Mouse (Mus musculus): ENCODE measurements at regions not wholly inside any gene's neighbourhood (a gene's known extent, or its start where the extent isn't known, plus 50 kb on each side); places are given as distances from the start of the nearest gene placed in this dataset.

DNA sequence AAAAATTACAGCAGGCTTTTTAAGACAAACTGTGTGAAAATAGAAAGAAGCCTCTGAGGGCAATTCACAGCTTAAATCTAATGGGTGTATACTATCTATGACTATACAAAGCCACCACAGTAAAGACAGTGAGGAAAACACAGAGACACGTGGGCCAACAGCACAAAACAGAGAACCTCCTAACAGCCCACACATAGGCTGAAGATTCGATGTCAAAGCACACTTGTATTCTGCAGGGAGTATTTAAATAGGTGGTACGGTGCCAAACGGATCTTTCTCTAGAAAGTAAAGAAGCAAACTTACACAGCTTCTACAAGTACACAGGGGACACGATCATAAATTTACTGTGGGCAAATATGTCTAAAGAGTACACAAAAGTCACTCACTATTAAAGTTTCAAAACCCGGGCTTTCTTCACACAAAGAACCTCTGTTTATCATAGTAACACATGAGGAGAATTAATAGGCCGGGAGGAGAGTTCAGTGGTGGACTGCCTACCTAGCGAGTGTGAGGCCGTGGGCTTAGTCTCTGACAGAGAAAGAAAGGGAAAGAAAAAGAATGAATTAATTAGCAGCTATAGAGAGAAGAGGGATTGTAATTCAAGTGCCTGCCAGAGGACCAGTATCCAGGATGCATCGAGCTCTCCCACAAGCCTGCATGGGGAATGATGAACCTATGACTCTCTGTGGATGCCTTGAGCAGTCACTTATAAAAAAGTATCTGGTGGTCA lies 317.7 kb upstream of the Nfe2l3 start:
- H3K4me3 ChIP-seq (ENCODE audit: low read depth, low read length), result no peak overlapping the region
- no peak overlapping the region for H3K27ac ChIP-seq (ENCODE audit: low read length)
- TF ChIP-seq CTCF (IDR thresholded peaks at IDR 0.05) (no peak), EP300 (IDR thresholded peaks at IDR 0.05) (no peak)
- H3K9ac ChIP-seq (replicated peaks; ENCODE audit: low read depth), result no peak overlapping the region
- no peaks in the 10 kb centered on the region for H3K9me3 ChIP-seq (ENCODE audit: low read length)
- ATAC-seq (no peak), DNase-seq (ENCODE audit: low spot score) (no peak)
- no peaks in the 10 kb centered on the region for H3K4me1 ChIP-seq (ENCODE audit: insufficient read depth, low read depth, low read length)
- H3K36me3 ChIP-seq (ENCODE audit: insufficient read depth, low read length), result no peaks in the 10 kb centered on the region
- 62% methylated on average over 10 of the region's 10 CpGs for WGBS
- H3K4me2 ChIP-seq (replicated peaks; ENCODE audit: low read depth, low read length), result no peak overlapping the region
- H3K27me3 ChIP-seq (replicated peaks; ENCODE audit: insufficient read depth, low read length), result no peaks in the 10 kb centered on the region

DNA sequence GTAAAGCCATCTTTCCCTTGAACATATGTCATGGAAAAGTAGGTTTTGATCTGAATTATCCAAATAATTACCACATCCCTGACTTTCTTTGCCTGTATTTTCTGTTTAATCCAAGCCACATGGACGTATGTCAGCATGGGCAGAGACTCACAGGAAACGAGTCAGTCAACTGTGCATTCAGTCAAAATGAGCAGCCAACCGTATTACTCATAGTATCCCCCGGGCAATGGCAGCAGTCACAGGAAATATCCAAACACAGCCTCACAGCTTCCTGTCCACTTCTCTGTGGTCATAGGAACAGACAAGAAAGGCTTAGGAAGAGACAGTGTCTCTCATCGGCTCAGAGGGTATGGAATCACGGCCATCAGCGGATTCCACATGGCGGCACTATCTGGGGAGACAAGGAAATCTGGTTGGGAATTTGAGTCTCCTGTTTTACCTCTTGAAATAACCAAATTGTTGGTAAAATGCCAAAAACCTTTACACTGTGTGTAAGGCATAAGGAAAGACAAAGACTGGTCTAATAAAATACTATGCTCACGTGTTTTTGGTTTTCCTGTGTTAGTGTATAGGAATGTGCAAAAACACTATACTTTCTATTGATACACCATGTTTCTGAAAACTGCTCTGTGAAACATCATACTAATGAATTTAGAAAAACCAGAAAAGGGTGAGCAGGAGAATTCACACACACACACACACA lies 313.5 kb upstream of the Nfe2l3 start:
- peak; percentile 58 for DNase-seq (ENCODE audit: low spot score)
- Histone ChIP-seq H3K9ac (replicated peaks; ENCODE audit: low read depth) (no peak overlapping the region), H3K4me3 (ENCODE audit: low read depth, low read length) (no peak overlapping the region), H3K36me3 (ENCODE audit: insufficient read depth, low read length) (no peaks in the 10 kb centered on the region), H3K4me2 (replicated peaks; ENCODE audit: low read depth, low read length) (no peak overlapping the region), H3K9me3 (ENCODE audit: low read length) (no peaks in the 10 kb centered on the region), H3K27ac (ENCODE audit: low read length) (no peak overlapping the region), H3K4me1 (ENCODE audit: insufficient read depth, low read depth, low read length) (no peaks in the 10 kb centered on the region), H3K27me3 (replicated peaks; ENCODE audit: insufficient read depth, low read length) (no peaks in the 10 kb centered on the region)
- ATAC-seq, result peak; percentile 82
- no peak for TF ChIP-seq CTCF (IDR thresholded peaks at IDR 0.05)
- no peak; the same call in 1 of the 2 replicates for TF ChIP-seq EP300 (IDR thresholded peaks at IDR 0.05)
- 57% methylated on average over 9 of the region's 9 CpGs for WGBS

GRCm38 (mm10) chr6:51119691-51120302 lies 312.7 kb upstream of the Nfe2l3 start:
- H3K9ac ChIP-seq (replicated peaks; ENCODE audit: low read depth), result no peak overlapping the region
- DNase-seq (ENCODE audit: low spot score) (peak; percentile 16), ATAC-seq (no peak)
- H3K4me2 ChIP-seq (replicated peaks; ENCODE audit: low read depth, low read length), result no peak overlapping the region
- no peaks in the 10 kb centered on the region for H3K4me1 ChIP-seq (ENCODE audit: insufficient read depth, low read depth, low read length)
- TF ChIP-seq EP300 (IDR thresholded peaks at IDR 0.05) (no peak), CTCF (IDR thresholded peaks at IDR 0.05) (no peak)
- no peak overlapping the region for H3K4me3 ChIP-seq (ENCODE audit: low read depth, low read length)
- 35% methylated on average over 12 of the region's 12 CpGs for WGBS
- H3K9me3 ChIP-seq (ENCODE audit: low read length), result no peaks in the 10 kb centered on the region
- H3K27ac ChIP-seq (ENCODE audit: low read length), result no peak overlapping the region; the same call in 1 of the 2 replicates
- no peaks in the 10 kb centered on the region for H3K27me3 ChIP-seq (replicated peaks; ENCODE audit: insufficient read depth, low read length)
- no peaks in the 10 kb centered on the region for H3K36me3 ChIP-seq (ENCODE audit: insufficient read depth, low read length)

DNA sequence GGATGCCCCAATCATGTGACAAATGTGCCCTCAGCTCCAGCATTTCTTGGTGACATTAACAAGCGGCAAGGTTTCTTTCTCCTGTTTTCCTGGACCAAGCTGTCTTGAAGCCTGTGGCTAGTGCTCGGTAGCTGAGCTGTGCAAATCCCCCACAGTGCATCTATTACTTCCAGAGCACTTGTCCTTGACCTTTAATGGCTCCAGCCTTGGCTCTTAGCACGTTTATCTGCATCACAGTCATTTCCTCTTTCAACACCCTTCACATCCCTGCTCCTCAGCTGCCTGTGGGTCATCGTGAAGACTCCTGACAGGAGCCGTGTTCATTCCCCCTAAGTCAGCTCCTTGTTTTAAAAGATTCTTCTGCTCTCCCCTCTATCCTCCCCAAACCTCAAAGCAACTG lies 309.5 kb upstream of the Nfe2l3 start:
- Histone ChIP-seq H3K27me3 (replicated peaks; ENCODE audit: insufficient read depth, low read length) (no peaks in the 10 kb centered on the region), H3K9ac (replicated peaks; ENCODE audit: low read depth) (no peak overlapping the region), H3K36me3 (ENCODE audit: insufficient read depth, low read length) (no peaks in the 10 kb centered on the region), H3K4me1 (ENCODE audit: insufficient read depth, low read depth, low read length) (no peaks in the 10 kb centered on the region), H3K4me2 (replicated peaks; ENCODE audit: low read depth, low read length) (no peak overlapping the region), H3K27ac (ENCODE audit: low read length) (no peak overlapping the region), H3K9me3 (ENCODE audit: low read length) (no peaks in the 10 kb centered on the region), H3K4me3 (ENCODE audit: low read depth, low read length) (no peak overlapping the region)
- DNase-seq (ENCODE audit: low spot score), result no peak
- TF ChIP-seq EP300 (IDR thresholded peaks at IDR 0.05) (no peak), CTCF (IDR thresholded peaks at IDR 0.05) (no peak)
- WGBS, result 26% methylated on average over 5 of the region's 5 CpGs
- ATAC-seq, result no peak

DNA sequence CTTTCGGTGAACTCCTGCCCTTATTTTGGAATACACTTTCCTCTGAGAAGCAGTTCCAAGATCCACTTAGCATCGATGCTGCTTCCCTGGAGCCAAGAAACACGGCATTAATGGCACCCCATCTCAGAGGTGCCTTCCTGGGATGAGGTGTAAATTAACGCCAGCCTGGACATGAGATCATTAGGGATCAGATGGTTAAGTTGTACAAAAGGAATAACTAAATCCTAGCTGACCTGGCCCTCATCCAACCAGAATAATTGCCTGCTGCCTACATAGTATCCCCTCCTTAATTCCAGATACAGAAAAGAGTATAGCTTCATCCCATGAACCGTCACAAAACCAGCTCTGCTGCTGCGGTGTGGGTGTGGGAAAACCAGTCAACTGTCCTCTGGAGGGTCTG lies 304.6 kb upstream of the Nfe2l3 start:
- Histone ChIP-seq H3K4me2 (replicated peaks; ENCODE audit: low read depth, low read length) (no peak overlapping the region), H3K36me3 (ENCODE audit: insufficient read depth, low read length) (no peaks in the 10 kb centered on the region), H3K9ac (replicated peaks; ENCODE audit: low read depth) (no peak overlapping the region), H3K27me3 (replicated peaks; ENCODE audit: insufficient read depth, low read length) (no peaks in the 10 kb centered on the region), H3K4me3 (ENCODE audit: low read depth, low read length) (no peak overlapping the region), H3K27ac (ENCODE audit: low read length) (no peak overlapping the region), H3K9me3 (ENCODE audit: low read length) (no peaks in the 10 kb centered on the region), H3K4me1 (ENCODE audit: insufficient read depth, low read depth, low read length) (no peaks in the 10 kb centered on the region)
- ATAC-seq (no peak), DNase-seq (ENCODE audit: low spot score) (no peak)
- TF ChIP-seq CTCF (IDR thresholded peaks at IDR 0.05) (no peak), EP300 (IDR thresholded peaks at IDR 0.05) (no peak)
- 80% methylated on average over 6 of the region's 6 CpGs for WGBS

GRCm38 (mm10) chr6:51129096-51129495 lies 303.4 kb upstream of the Nfe2l3 start:
- Histone ChIP-seq H3K4me2 (replicated peaks; ENCODE audit: low read depth, low read length) (peak overlapping the region; percentile 34), H3K4me1 (ENCODE audit: insufficient read depth, low read depth, low read length) (no peaks in the 10 kb centered on the region), H3K4me3 (ENCODE audit: low read depth, low read length) (no peak overlapping the region), H3K9me3 (ENCODE audit: low read length) (no peaks in the 10 kb centered on the region), H3K27me3 (replicated peaks; ENCODE audit: insufficient read depth, low read length) (no peaks in the 10 kb centered on the region), H3K9ac (replicated peaks; ENCODE audit: low read depth) (no peak overlapping the region), H3K27ac (ENCODE audit: low read length) (no peak overlapping the region), H3K36me3 (ENCODE audit: insufficient read depth, low read length) (no peaks in the 10 kb centered on the region)
- no peak for DNase-seq (ENCODE audit: low spot score)
- WGBS, result 93% methylated on average over 13 of the region's 13 CpGs
- no peak for TF ChIP-seq CTCF (IDR thresholded peaks at IDR 0.05)
- no peak for TF ChIP-seq EP300 (IDR thresholded peaks at IDR 0.05)
- no peak for ATAC-seq

All from lung, postnatal 0 days (tissue).